Mouse (Mus musculus): ENCODE measurements around the gene Ubxn7.

Gene Ubxn7

DNA sequence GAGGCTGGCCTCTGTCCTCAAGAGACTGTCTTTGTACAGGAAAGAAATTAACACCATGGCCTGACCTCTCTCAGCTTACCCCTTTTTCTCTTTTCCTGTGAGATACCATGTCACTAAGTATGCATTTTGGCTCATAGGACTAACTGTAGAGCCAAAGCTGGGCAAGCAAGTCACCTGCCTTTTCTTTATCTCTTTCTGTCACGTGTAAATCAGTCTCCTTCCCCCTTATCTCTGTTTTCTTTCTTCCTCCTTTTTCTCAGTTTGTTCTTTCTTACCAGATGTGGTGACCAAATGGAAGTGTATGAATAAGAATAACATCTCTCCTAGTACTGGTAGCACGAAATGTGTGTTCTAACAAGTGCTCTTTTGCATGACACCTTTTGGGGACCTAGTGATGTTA, 52.8 kb downstream of the Ubxn7 start:
- no peak for DNase-seq

DNA sequence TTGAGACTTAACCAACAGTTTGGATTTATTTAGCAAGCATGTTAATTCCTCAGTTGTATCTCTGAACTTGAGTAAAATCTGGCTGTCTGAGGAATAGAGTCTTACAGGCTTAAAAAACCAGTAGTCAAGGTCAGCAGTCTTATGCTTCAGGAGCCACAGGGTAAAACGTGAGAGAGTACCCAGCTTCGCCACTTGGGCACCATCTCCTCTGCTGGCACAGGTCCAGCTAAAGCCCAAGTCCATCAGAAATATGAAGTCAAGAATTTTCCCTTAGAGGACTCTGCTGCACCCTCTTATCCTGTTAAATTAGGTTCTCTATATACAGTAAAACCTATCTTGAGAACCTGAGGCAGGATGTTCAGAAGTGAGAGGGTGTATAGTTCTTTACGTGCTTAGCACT, 54.8 kb downstream of the Ubxn7 start:
- no peak for DNase-seq

DNA sequence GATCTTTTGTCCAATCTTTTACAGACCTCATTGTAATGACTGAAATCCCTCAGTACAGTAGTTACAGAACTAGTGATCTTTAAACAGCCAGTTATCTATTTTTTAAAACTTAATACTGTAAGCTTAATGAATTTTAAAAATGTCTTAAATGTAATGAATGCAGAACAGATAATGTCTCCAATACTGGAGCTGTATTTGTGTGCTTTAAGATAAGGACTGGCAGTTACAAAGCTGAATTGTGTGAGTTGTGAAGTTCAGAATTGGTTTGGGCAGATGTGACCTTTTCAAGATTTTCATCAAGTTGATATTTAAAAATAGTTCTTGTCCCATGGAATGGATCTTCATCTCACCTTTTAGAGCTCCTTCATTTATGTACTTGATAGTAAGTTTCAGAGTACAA, 57.0 kb downstream of the Ubxn7 start:
- DNase-seq, result no peak

DNA sequence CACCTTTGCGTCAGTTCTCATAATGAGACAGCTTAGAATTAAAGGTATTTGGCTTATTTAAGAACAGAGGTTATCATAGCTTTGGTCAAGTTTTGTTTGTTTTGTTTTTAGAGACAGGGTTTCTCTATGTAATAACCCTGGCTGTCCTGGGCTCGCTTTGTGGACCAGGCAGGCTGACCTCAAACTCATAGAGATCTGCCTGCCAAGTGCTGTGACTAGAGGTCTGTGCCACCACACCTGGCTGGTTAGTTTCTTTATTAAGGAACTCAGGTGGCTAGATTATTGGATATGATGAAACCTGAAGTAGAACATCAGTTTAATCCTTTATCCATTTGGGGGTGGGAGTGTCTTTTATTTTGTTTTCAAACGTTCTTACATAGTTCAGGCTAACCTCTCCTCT, 57.8 kb downstream of the Ubxn7 start:
- DNase-seq, result no peak

DNA sequence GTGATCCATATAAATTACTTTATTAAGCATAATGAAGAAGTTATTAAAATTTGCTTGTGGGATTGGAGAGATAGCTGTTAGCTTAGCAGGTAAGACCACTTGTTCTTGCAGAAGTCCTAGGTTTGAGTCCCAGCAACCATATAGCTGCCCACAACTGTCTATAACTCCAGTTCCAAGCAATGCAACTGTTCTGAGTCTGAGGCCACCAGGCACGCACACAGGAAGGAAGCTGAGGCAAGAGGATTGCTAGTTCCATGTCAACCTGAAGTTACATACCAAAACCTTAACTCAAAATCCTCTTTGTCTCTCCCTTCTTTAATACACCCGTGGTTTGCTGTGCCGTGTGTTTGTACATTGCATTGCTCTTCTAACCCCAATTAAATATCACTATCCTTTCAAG, 58.8 kb downstream of the Ubxn7 start:
- no peak for DNase-seq

DNA sequence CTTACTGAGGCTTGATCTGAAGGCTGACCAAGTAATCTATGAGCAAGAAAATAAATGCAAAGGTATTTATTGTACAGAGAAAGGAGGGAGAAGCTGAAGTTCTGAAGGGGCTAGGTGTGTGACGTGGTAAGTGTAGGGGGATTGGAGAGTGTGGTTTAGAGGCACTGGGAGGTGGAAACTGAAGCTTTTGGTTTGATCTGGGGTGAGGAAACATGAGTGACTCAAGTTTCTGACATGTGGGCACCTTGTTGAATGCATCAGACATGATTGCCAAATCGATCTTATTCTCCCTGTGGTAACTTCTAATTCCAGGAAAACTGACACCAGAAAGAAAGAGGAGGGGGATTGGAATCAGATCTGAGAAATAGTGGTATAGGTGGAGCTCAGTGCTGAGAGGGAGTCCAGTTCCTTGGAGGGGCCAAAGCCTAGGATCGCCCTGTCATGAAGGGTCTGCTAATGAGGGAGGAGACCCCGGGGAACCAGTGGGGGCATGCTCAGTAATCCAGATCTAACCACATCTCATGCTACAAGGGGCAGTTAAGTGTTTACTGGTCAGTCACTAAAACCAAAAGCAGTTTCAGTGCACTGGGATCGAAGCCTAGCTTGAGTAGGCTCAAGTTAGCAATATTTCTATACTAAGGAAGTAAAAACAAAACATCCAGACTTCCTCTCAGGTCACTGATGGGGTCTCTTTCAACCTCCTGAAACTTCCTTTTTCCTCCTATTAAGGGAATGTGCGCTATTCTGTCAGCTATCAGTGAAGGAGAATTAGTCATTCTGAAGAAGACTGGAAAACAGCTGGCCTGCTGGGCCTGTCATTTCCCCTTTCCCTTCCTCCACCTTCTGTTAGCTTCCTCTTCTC, 63.9 kb downstream of the Ubxn7 start:
- DNase-seq, result no peak

DNA sequence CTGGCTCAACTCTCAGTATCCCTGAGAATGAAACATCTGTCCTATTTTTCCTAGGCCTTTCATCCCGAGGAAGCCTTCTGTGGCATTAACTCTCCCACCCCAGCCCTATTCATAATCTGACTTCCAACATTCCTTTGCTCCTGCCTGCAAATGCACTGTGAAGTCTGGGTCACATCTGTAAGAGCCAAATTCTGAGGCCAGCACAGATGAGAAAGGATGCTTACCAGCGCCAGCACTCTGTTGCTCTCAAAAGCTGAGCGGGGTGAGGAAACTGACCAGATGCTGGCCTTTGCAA, 64.4 kb downstream of the Ubxn7 start:
- DNase-seq, result no peak

DNA sequence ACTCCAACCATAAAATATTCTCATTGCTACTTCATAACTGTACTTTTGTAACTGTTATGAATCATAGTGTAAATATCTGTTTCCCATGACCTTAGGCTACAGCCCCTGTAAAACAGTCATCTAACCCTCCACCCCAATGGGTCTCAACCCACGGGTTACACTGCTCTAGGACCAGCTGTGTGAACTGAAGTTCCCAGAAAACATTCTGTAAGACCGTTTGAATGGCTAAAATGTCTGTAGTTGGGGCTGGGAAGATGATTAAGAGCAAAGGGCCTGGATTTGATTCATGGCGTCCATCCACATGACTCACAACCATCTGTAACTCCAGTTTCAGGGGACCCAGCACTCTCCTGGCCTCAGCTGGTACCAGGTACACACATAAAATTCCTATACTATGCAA, 66.1 kb downstream of the Ubxn7 start:
- DNase-seq, result no peak

DNA sequence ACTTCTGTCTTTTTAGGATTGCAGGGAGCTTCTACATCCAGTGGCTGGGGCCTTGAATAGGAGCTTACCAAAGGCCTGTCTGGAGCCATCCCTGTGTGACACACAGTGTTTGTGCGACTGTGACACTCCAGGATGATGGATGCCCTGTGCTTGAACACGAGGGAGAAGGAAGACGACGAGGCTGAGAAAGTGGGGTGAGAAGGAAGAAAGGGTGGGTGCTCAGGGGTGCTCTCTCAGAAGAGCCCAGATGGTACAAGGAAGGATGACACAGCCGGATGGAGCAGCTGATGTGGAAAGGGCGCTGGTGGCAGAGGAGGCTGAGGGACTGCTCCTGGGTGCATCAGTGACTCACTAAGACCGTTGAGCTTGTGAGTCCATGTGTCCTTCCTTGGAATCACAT, 68.2 kb downstream of the Ubxn7 start, which contains the start of gene Tm4sf19:
Gene Tm4sf19, plus strand, starts transcription at position 240 of the 400 bp plus-strand sequence.
- DNase-seq, result no peak

DNA sequence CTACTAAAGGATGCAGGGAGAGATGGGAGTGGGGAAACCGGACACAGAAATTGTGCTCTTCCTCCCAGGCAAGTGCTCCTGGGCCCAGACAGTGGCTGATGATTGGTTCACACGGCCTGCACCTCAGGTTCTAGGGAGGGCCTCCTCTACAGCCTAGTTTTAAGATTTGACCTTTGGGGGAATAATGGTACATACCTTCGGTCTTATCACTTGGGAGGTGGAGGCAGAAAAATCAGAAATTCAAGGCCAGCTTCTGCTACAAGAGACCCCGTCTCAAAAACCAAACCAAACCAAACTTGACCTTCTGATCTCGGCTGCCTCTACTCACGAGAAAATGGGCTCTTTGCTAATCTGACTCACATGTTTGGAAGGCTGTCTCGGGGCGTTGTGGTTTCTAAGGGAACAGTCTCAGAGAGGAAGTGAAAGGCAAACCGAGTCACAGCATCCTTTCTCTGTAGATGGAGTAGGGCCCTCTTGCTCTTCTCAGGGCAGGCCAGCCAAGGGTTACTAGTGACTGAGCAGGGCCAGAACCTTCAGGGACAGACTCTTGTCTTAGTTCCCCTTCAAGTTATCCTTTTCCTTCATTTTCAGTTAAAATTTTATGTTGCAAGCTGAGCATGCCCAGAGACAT, 69.4 kb downstream of the Ubxn7 start:
- no peak for DNase-seq

DNA sequence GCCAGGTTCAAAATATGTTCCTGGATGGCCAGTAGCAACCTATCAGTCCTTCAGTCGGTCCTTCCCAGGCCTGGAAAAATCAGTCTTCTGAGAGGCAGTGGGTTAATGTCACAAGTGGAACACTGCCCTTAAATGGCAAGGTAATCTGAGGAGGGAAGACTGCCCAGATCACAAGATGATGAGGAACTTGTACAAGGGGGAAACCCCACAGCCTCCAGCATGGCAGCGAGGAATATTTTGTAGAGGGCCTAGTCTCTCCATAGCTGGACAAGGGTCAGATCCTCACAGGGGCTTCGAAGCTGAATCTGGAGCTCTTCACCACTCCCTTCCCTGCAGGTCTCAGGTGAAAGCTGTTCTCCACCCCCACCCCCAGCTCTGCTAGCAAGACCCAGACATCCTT, 70.8 kb downstream of the Ubxn7 start:
- DNase-seq, result no peak

DNA sequence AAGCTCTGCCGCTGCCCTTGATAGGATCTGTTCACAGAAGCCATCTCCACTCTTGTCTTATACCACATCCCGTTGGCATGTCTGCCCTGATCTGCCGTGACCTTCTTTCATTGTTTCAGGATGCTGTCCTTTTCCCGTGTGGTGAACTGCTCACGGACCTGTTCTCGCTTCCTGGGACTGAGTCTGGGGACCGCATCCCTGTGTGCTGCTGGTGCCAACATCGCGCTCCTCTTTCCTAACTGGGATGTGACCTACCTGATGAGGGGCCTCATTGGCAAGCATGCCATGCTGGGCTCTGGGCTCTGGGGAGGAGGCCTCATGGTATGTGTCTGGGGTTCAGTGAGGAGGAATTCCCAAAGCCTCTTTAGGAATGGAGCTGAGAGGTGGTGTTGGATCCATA, 73.7 kb downstream of the Ubxn7 start:
- DNase-seq, result no peak

DNA sequence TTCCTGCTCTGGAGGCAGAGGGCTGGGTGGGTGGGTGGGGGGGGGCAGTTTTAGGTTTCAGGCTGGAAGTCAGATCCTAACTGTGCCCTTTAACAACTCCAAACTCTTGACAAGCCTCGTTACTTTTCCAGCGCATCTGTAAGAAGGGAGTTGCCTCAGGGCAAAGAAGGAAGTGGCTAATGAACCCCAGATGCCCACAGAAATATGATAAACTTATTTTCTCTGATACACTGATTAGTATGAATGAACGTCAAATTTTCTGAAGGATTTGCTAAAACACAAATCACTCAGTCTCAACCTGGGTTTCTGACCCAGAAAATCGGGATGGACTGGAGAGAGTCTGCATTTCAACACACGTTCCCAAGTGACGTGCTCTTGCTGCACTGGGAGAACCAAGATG, 74.6 kb downstream of the Ubxn7 start:
- DNase-seq, result no peak

DNA sequence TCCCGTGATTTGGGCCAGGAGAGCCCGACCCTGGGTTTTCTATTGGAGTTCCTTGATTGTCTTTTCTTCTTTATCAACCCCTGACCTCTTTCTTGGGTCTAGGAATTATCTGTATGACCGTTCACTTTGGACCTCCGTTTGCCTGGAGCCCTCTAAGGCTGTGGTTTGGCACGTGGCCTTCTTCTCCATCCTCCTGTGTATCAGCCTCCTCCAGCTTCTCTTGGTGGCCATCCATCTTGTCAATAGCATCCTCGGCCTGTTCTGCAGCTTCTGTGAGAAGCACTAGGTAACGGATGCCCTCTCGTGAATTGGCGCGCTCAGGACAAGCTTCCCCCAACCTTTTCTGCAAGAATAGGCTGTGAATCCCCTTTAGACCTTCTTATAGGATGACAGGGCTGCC, 75.7 kb downstream of the Ubxn7 start:
- no peak for DNase-seq

DNA sequence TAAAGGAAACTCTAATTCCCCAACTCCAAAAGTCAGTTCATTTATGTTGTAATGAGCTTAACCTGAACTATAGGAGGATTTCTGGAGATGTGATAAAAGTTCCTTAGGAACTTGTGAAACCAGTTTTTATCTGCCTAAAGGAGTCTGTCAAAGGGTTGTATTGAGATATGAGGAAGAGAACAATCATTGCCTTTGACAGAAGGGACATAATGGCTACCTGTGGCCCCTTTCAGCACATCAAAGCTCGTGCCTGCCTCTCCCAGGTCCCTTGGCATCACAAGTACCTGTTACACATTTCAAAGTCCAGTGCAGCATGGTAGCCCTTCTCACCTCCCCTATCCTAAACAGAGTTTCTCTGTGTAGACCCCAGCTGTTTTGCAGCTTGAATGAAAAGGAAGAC, 85.4 kb downstream of the Ubxn7 start:
- DNase-seq, result no peak

DNA sequence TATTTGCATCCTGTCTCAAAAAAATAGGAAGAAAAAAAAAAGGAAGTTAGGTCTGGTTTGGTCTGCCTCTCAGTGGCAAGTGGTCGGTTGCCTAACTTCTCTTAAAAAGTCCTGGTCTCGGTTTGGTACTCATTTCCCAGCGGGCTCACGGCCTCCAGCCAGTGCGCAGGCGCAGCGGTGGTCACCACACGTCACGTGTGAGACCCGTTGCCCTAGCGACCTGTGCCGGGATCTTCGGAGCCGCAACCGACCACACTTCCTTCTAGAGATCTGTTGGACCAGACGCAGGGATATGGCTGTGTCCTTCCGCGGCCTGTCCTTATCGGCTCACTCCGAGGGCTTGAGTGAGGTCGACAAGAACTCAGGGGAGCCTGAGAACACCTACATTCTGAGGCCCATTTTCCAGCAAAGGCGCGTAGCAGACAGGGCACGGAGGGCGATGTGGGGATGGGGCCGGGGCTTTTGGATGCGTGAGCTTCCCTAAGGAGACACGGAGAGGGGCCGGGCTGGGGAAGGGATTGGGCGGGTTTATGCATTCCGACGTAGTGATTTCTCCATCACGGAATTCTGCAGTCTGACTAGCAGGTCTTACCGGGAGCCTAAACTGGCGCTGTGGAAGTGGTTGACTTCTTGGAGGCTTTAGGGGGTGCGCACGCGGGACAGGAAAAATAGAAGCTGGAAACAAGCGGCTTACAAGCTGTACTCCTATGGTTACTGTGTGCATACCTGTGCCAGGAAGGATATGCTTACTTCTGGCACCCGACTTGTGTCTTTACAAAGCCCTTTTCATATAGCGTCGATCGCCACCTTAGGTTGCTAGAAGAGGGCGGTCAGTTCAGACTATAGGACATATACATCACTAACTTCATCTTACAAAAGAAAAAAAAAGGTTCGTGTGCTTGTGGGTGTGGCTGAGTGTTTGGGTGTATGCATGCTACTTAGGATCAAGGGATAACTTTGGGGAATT, 87.7 kb downstream of the Ubxn7 start, which contains the start of gene Tctex1d2:
Gene Tctex1d2, plus strand, starts transcription at position 186 of the 967 bp plus-strand sequence.
- peak; percentile 91 for DNase-seq

DNA sequence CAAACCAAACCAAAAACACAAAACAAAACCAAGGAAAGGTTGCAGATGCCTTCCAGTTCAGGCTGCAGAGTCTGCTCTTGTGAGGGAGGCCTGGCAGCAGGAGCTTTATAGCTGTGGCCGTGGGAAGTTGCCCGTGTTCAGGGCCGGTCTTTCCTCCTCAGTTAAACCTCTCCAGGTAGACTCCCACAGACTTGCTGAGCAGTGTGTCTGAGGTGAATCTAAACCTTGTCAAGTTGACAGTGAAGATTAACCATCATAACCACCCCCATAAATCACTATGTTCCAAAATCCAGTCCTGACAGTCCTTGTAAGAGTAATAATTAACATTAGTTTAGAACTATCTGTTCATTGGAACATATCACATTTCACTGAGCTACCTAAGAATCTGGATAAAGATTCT, 95.4 kb downstream of the Ubxn7 start:
- DNase-seq, result no peak

DNA sequence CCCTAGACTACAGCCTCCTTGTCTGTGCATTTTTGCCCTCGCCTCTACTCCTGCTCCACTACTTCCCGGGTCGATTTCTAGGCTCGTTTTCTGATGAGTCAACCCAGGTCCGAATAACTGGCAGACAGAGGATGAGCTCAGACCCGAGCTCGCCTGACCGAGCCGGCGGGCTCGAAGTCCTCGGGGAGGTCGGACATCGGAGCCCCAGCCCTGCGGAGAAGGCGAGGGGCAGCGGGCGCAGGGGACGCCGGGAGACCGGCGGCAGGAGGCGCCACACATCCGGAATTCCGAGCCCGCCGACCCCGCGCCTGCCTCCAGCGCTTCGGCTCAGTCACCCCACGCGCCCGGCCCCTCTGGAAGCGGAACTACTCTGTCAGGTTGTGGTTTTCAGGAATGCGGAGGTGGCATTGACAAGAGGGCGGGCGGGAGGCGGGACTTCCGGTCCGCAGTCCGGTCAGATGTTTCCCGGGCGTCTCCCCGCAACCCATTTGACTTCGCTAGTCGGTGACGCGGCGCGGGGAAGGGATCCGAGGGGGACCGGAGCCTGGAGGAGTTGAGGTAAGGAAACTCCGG, 98.5 kb downstream of the Ubxn7 start, which contains the start of gene Pcyt1a:
Gene Pcyt1a, plus strand, starts transcription at position 448 of the 573 bp plus-strand sequence.
- peak; percentile 89 for DNase-seq

DNA sequence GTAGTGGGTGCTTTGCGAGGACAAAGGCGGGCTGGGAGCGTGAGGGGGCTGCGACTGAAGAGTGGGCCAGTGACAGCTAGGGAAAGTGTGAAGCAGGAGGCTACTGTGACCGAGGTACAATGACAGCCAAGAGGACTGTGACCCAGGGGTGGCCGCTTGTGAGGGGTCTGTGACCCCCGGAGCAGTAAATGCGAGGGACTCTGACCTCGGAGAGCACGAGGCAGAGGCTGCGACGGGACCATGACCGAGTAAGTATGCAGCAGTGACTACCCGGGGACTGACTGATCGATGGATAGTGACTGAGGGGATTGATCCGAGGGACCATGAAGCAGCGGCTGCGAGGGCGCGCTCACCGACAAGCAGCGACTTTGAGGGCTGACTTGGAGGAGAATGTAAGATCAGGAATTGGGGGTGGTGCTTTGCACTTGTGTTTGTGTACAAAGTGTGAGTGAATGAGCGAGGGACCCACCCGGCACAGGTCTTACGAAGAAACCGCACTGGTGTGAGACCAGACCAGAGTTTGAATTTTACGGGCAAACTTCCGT, 99.1 kb downstream of the Ubxn7 start:
- no peak for DNase-seq

DNA sequence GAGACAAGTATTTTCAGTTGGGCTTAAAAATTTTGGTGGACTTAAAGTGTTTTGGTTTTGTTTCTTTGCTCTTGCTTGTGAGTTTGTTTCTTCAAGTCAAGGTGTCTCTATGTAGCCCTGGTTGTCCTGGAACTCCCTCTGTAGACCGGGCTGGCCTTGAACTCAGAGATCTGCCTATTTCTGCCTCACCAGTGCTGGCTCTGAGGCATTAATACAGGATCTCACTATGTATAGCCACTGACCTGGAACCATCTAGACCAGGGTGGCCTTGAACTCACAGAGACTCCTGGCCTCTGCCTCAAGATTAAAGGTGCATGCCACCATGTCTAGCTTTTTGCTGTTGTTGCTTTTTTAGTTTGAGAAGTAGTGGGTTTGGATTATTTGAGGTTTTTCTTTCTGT, 99.9 kb downstream of the Ubxn7 start:
- DNase-seq, result no peak

DNA sequence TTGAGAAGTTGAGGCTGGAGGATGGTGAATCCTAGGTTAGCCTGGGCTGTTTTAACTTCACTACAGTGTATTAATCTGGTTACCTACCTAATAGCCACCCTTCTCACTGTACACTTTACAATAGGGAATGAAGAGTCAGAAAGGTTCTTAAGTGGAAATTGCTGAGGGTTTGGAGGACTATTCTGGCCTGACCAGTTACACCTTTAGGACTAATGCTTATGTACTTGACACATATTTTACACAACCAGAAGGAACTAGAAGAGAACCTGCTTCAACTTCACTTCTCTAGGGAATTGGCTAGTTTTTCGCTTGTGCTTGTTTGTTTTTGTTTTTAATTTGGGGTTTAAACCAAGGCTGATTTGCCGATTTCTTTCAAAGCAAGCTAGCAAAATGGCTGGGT, 101.1 kb downstream of the Ubxn7 start:
- no peak for DNase-seq

DNA sequence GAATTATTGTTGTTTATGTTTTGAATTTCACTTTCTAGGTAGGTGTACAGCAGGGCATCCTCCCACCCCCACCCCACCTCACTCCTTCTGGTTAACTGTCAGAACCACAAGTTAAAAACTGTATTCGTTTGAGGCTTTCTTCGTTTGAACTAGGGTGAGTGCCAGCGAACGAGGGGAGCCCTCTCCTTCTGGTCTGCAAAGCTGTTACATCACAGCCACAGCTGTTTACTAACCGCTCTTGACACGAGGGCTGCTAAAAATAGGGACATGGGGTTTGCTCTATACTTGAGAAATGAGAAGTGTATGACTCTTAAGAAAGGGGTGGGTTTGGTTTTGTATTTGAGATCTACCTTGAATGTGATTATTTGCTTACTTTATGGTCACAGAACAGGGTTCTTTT, 102.0 kb downstream of the Ubxn7 start:
- no peak for DNase-seq

DNA sequence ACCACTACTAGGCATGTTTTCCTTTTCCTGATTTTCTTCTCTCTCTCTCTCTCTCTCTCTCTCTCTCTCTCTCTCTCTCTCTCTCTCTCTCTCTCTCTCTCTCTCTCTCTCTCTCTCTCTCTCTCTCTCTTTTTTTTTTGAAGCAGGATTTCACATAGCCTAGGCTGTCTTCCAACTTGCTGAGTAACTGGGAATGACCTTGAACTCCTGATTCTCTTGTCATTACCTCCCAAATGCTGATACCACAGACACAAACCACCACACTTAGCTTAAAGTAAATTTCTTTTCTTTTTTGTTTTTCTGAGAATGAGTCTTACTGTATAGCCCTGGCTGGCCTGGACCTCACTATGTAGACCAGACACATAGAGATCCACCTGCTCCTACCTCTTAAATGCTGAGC, 102.6 kb downstream of the Ubxn7 start:
- DNase-seq, result no peak

All from right cerebral cortex, postnatal 25 days (tissue).